ENCODE assay signal across 12 mouse cellular contexts in the genomic region with DNA sequence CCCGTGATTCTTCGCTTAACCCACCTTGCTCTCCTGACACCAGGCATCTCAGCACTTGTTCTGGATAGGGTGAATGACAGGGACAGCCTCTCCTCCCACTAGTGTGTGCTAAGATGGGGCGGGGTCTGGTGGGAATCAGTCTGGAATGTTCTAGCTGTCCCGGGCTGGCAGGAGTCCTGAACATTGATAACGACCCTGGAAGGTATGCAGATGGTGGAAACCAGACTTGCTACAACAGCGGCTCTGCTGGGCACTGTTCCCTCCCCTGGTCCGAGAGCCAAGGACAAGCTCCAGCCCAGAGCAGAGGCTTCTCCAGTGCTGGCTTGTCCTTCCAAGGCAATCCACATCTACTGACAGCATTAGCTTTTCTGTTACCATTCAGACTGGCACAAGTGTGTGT. TPM values are rescaled to one million over a fixed set of nuclear protein-coding genes. Genes with fewer than 3 reads are reported as not detected.
A peak's percentile ranks its signal among the peaks of the same experiment; 100 is the strongest.
DNase-seq lines count a peak whose midpoint lies in the region; ATAC-seq and TF ChIP-seq lines count a peak whose summit lies in the region.
"Had no signal": no experiment of that assay in that cellular context is flagged by ENCODE, and none has a peak within 500 bp of the region (broad histone marks: within the 10 kb centered on the region; RNA-seq: fewer than 3 reads in every experiment).

No protein-coding gene starts in this region.

- H3K27me3 ChIP-seq in intestine, embryonic 15.5 days (replicated peaks) = no peaks in the 10 kb centered on the region
- 0 out of 2 replicates have a peak, but pooled peaks cover 5% of the 10 kb centered on the region for H3K27me3 ChIP-seq in intestine, postnatal 0 days (replicated peaks; ENCODE audit: control insufficient read depth, insufficient read depth, low read length)
- no peaks in the 10 kb centered on the region for H3K27me3 ChIP-seq in embryonic facial prominence, embryonic 14.5 days (replicated peaks; ENCODE audit: control insufficient read depth, insufficient read depth, low read length)
- H3K27me3 ChIP-seq in heart, postnatal 0 days (ENCODE audit: control insufficient read depth, insufficient read depth, low read length) = no peaks in the 10 kb centered on the region
- H3K27me3 ChIP-seq: CH12.LX; neural tube, embryonic 12.5 days had no signal

- no peak overlapping the region for H3K4me2 ChIP-seq in intestine, embryonic 15.5 days (replicated peaks)
- H3K4me2 ChIP-seq in intestine, postnatal 0 days (replicated peaks; ENCODE audit: low read depth) = no peak overlapping the region
- H3K4me2 ChIP-seq in embryonic facial prominence, embryonic 14.5 days (ENCODE audit: low read depth, low read length) = no peak overlapping the region
- no peak overlapping the region for H3K4me2 ChIP-seq in heart, postnatal 0 days (ENCODE audit: low read depth, low read length)
- H3K4me2 ChIP-seq: neural tube, embryonic 12.5 days had no signal

- H3K4me3 ChIP-seq in intestine, embryonic 15.5 days (replicated peaks) = no peak overlapping the region
- no peak overlapping the region for H3K4me3 ChIP-seq in intestine, postnatal 0 days (ENCODE audit: low read depth, low read length)
- no peak overlapping the region for H3K4me3 ChIP-seq in embryonic facial prominence, embryonic 14.5 days (ENCODE audit: low read depth, low read length)
- H3K4me3 ChIP-seq in heart, postnatal 0 days (ENCODE audit: low read depth, low read length) = no peak overlapping the region
- H3K4me3 ChIP-seq: neural tube, embryonic 12.5 days had no signal

- TF ChIP-seq CTCF in intestine, postnatal 0 days (IDR thresholded peaks at IDR 0.05; ENCODE audit: low read depth) = no peak
- no peak for TF ChIP-seq CTCF in heart, postnatal 0 days (IDR thresholded peaks at IDR 0.05; ENCODE audit: low read depth)

- H3K9ac ChIP-seq in intestine, embryonic 15.5 days = no peak overlapping the region
- H3K9ac ChIP-seq in intestine, postnatal 0 days (ENCODE audit: low read depth, low read length) = no peak overlapping the region
- H3K9ac ChIP-seq in embryonic facial prominence, embryonic 14.5 days (ENCODE audit: low read depth, low read length) = peak overlapping the region; percentile 34; the same call in 1 of the 2 replicates
- 0 out of 2 replicates have a peak overlapping the region, but pooled peaks have one; percentile 3 for H3K9ac ChIP-seq in heart, postnatal 0 days (replicated peaks; ENCODE audit: low read depth, low read length)

- H3K36me3 ChIP-seq in intestine, embryonic 15.5 days = no peaks in the 10 kb centered on the region
- H3K36me3 ChIP-seq in intestine, postnatal 0 days (ENCODE audit: control insufficient read depth, insufficient read depth) = no peaks in the 10 kb centered on the region
- H3K36me3 ChIP-seq in embryonic facial prominence, embryonic 14.5 days (ENCODE audit: control insufficient read depth, insufficient read depth, low read length) = no peaks in the 10 kb centered on the region
- no peaks in the 10 kb centered on the region for H3K36me3 ChIP-seq in heart, postnatal 0 days (replicated peaks; ENCODE audit: control insufficient read depth, insufficient read depth, low read length)
- H3K36me3 ChIP-seq: neural tube, embryonic 12.5 days had no signal

- H3K4me1 ChIP-seq in intestine, embryonic 15.5 days (replicated peaks) = peaks cover 9% of the 10 kb centered on the region; the same call in 1 of the 2 replicates
- H3K4me1 ChIP-seq in intestine, postnatal 0 days (replicated peaks; ENCODE audit: control insufficient read depth, insufficient read depth, low read length) = no peaks in the 10 kb centered on the region
- peaks cover 50% of the 10 kb centered on the region for H3K4me1 ChIP-seq in embryonic facial prominence, embryonic 14.5 days (ENCODE audit: control insufficient read depth, insufficient read depth, low read length)
- H3K4me1 ChIP-seq in heart, postnatal 0 days (ENCODE audit: control insufficient read depth, insufficient read depth) = peaks cover 24% of the 10 kb centered on the region

- H3K9me3 ChIP-seq in intestine, embryonic 15.5 days = no peaks in the 10 kb centered on the region
- H3K9me3 ChIP-seq in intestine, postnatal 0 days (ENCODE audit: control insufficient read depth) = no peaks in the 10 kb centered on the region
- no peaks in the 10 kb centered on the region for H3K9me3 ChIP-seq in embryonic facial prominence, embryonic 14.5 days (ENCODE audit: control insufficient read depth, low read length)
- H3K9me3 ChIP-seq in heart, postnatal 0 days (replicated peaks; ENCODE audit: control insufficient read depth, low read length) = no peaks in the 10 kb centered on the region
- H3K9me3 ChIP-seq: neural tube, embryonic 12.5 days had no signal

- peak; percentile 26; the same call in 1 of the 2 replicates for TF ChIP-seq EP300 in heart, postnatal 0 days (IDR thresholded peaks at IDR 0.05; ENCODE audit: low read depth)

- H3K27ac ChIP-seq in intestine, embryonic 15.5 days = peak overlapping the region; percentile 22; the same call in 1 of the 2 replicates
- H3K27ac ChIP-seq in intestine, postnatal 0 days (ENCODE audit: low read depth, low read length) = no peak overlapping the region
- peak overlapping the region; percentile 61; the same call in 1 of the 2 replicates for H3K27ac ChIP-seq in embryonic facial prominence, embryonic 14.5 days (replicated peaks; ENCODE audit: low read depth, low read length)
- H3K27ac ChIP-seq in heart, postnatal 0 days (ENCODE audit: low read depth) = peak overlapping the region; percentile 84
- H3K27ac ChIP-seq: neural tube, embryonic 12.5 days had no signal

- no peak for DNase-seq in embryonic facial prominence, embryonic 14.5 days (ENCODE audit: low spot score)
- peak; percentile 87 for DNase-seq in heart, postnatal 0 days (ENCODE audit: low spot score)
- DNase-seq in ovary, postnatal 14 days (ENCODE audit: low spot score) = peak; percentile 38
- DNase-seq in layer of hippocampus, adult 8-10 months (ENCODE audit: low spot score in 2 of 2) = no peak
- DNase-seq in layer of hippocampus, adult 18-20 months (ENCODE audit: low spot score in 2 of 2) = no peak
- DNase-seq in kidney, postnatal 25 days = no peak
- DNase-seq: adrenal gland, adult 2 months had no signal

- peak; percentile 35 for ATAC-seq in intestine, embryonic 15.5 days
- ATAC-seq in intestine, postnatal 0 days = no peak
- no peak for ATAC-seq in embryonic facial prominence, embryonic 14.5 days (ENCODE audit: low read depth)
- peak; percentile 89 for ATAC-seq in heart, postnatal 0 days (ENCODE audit: insufficient read depth, low read depth)

- WGBS in intestine, embryonic 15.5 days = 53% methylated on average over 7 of the region's 7 CpGs
- WGBS in intestine, postnatal 0 days = 39% methylated on average over 7 of the region's 7 CpGs
- WGBS in embryonic facial prominence, embryonic 14.5 days = 48% methylated on average over 7 of the region's 7 CpGs
- WGBS in heart, postnatal 0 days = 11% methylated on average over 7 of the region's 7 CpGs

RNA-seq across cellular contexts. Expression of gene Megf6, which starts 43.1 kb away (rescaled TPM):
- polyA plus RNA-seq in intestine, embryonic 15.5 days (2015; fragmentation: Nextera tagmentation; extraction: Ambion mirVana) = 13.1 and 14.2 TPM in 2 replicates
- 4.4 and 4.5 TPM in 2 replicates for polyA plus RNA-seq in intestine, postnatal 0 days (2015; fragmentation: Nextera tagmentation; extraction: Ambion mirVana)
- polyA plus RNA-seq in embryonic facial prominence, embryonic 14.5 days (2014; fragmentation: Nextera tagmentation; extraction: Ambion mirVana) = 91.2 and 97.2 TPM in 2 replicates
- 53.3 and 79.8 TPM in 2 replicates for total RNA-seq in heart, postnatal 0 days (2014; rRNA removed; ENCODE audit: low replicate concordance)
- polyA plus RNA-seq in heart, postnatal 0 days (2015; fragmentation: Nextera tagmentation; extraction: Ambion mirVana) = 11.6 and 12.9 TPM in 2 replicates
- total RNA-seq in layer of hippocampus, adult 8-10 months (2022) = 1 to 10 TPM; 5.3 to 7.2 (median 5.7) TPM
- 1 to 10 TPM; 2.8 to 7.3 TPM for total RNA-seq in layer of hippocampus, adult 18-20 months (2021)
- total RNA-seq: CH12.LX; hematopoietic stem cell, adult 5-6 weeks had no signal

RNA-seq across cellular contexts. Expression of gene Tprgl, which starts 53.1 kb away (rescaled TPM):
- 102 and 110 TPM in 2 replicates for polyA plus RNA-seq in intestine, embryonic 15.5 days (2015; fragmentation: Nextera tagmentation; extraction: Ambion mirVana)
- 90.3 and 95.4 TPM in 2 replicates for polyA plus RNA-seq in intestine, postnatal 0 days (2015; fragmentation: Nextera tagmentation; extraction: Ambion mirVana)
- 148 and 155 TPM in 2 replicates for polyA plus RNA-seq in embryonic facial prominence, embryonic 14.5 days (2014; fragmentation: Nextera tagmentation; extraction: Ambion mirVana)
- total RNA-seq in heart, postnatal 0 days (2014; rRNA removed; ENCODE audit: low replicate concordance) = 116 and 146 TPM in 2 replicates
- polyA plus RNA-seq in heart, postnatal 0 days (2015; fragmentation: Nextera tagmentation; extraction: Ambion mirVana) = 123 and 131 TPM in 2 replicates
- total RNA-seq in layer of hippocampus, adult 8-10 months (2022) = 100 to 1,000 TPM; 159 to 183 (median 167) TPM
- 100 to 1,000 TPM; 196 to 199 TPM for total RNA-seq in layer of hippocampus, adult 18-20 months (2021)

Comparison
In these comparisons a context has a peak if more than half of its experiments do, and no peak if none do; other contexts are left out.
1. ATAC-seq: peak in intestine, embryonic 15.5 days (single experiment) and heart, postnatal 0 days (single experiment); none in intestine, postnatal 0 days (single experiment) and embryonic facial prominence, embryonic 14.5 days (single experiment).
2. H3K9ac ChIP-seq: peak in embryonic facial prominence, embryonic 14.5 days (single experiment) and heart, postnatal 0 days (single experiment); none in intestine, embryonic 15.5 days (single experiment) and intestine, postnatal 0 days (single experiment).
3. DNase-seq: peak in heart, postnatal 0 days (single experiment) and ovary, postnatal 14 days (single experiment); none in embryonic facial prominence, embryonic 14.5 days (single experiment), layer of hippocampus, adult 8-10 months (0 of 2), layer of hippocampus, adult 18-20 months (0 of 2) and kidney, postnatal 25 days (0 of 2).